Mouse (Mus musculus): ENCODE results near the gene Scap.
"Not testable (repeated sequence)": the region's sequence is repeated elsewhere in the genome, so short reads cannot be mapped to it uniquely, and the experiment has no call there.

Scap gene

GRCm38 (mm10) chr9:110390843-110391242, 57.8 kb downstream of the Scap start:
- no peak for DNase-seq

GRCm38 (mm10) chr9:110393295-110393694, 60.2 kb downstream of the Scap start:
- DNase-seq: no peak

DNA sequence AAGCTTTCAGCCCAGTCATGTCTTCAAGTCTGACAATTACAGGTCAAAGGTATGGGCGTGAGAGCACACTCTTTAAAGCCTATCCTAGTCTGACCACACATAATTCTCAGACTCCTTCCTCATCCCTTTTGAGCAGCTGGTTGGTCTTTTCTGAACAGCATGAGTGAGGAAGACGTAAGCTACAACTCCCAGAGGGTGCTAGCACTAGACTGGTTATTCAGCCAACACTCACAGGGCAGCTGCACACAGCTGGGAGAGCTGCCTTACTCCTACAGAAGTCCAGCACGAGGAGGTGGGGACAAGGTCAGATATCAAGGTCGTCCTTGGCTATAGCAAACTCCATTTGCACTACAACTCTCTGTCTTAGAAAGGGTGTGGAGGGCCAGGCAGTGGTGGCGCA, 67.6 kb downstream of the Scap start:
- DNase-seq: peak in 1 of 2 experiments; percentile 17

- no peak for DNase-seq
Measured at GRCm38 (mm10) chr9:110402731-110403130, 69.6 kb downstream of the Scap start.

GRCm38 (mm10) chr9:110403240-110403639, 70.2 kb downstream of the Scap start:
- not testable (repeated sequence) for DNase-seq

DNA sequence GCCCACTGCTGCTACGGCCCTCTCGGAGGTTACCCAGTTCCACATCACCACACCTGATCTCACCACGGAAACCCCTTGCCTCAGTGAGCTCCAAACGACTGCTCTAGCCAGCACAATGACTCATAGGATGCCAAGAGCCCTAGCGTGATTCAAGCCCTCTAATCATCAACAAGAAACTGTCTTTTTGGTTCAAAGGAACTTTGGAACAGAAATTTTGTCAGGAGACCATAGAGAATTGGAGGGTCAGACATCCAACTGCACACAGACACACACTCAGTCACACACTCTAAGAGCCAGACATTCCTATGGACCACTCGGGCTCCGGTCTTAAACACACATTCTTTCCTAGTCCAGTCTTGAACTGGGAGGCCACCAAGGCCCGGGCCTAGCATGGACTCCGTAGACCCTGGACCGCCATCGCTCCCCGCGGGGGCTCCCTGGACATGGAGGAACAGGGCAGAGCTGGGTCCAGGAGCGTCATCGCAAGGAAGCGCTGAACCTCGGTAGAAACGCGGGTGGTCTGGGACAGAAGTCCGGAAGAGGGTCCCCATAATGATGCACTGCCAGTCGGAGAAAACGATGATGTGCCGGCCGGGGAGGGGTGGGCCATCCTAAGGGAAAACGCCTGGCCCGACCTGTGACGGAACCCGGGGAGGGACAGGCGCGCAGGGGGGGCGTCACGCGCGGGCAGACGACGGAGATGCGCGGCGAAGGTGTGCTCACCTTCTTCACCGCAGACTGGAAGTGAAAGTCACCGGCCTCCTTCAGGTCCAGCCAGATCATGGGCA, 74.4 kb downstream of the Scap start:
- no peak for DNase-seq

DNA sequence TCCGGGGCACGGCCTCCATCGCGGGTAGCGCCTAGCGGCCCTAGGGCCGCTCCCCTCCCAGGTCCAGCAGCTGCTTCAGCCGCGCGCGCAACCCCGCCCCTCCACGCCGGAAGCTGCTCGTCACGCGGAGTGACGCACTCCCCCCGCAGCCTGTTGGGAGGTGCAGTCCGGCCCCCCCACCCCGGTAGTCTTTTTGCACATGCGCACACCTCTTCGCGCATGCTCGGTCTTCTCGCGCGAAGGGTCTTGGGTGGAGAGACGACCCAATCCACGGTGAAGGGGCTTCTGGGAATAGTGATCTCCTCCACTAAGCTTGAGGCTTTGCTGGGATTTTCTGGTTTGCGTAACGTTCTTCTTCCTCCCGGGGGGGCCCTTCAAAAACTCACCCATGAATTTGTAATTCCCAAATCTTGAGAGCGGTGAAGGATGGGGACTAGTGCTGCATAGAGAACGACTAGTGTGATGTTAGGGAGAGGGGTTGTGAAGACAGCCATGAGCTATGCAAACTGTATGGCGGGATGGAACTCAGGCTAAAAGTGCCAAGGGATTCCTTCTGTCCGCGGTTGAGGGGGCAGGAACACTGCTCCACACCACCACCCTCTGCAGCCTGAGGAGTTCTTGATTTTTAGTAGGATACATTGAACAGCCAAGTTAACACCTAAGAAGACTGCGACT, 75.1 kb downstream of the Scap start, which contains the start of gene Ptpn23:
Gene Ptpn23, minus strand, starts transcription at position 115 of the 675 bp plus-strand sequence.
- DNase-seq: peak; percentile 93 to 96

DNA sequence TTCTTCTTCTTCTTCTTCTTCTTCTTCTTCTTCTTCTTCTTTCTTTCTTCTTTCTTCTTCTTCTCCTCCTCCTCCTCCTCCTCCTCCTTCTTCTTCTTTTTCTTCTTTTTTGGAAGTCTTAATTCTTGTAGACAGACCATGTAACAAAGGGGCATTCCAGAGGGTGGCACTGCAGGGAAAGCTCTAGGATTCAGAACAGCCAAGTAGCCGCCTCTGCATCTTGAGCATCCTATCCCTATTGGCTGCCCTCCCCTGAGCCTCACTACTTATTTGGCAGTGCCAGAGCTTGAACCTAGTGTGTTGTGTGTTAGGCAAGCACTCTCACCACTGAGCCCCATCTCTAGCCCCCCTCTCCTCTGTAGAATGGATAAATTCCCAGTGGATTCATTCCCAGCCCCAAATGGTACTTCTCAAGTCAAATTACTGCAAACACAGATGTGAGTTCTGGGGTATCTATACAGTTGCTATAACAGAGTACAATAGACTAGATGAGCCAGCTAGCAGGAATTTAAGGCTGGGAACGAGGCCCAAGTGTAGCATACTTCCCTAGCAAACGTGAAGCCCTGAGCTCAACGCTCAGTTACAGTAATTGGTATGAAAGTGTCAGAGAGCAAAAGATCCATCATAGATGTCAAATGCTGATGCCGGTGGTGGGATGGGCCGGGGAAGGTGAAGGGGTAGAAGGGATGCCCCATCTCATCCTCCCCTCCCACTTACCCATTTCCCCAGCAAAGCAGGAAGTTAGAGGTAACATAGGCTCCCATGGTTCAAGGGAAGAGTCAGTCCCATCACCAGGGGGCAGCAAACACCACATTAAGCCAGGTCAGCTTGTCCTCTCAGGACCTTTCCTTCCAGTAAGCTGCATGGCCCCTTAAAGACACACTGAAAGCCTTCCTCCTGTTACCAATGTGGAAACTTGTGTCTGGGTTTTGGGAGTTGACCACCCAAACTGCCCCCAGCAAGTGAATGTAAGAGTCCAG, 78.1 kb downstream of the Scap start:
- peak; percentile 84 to 88 for DNase-seq

DNA sequence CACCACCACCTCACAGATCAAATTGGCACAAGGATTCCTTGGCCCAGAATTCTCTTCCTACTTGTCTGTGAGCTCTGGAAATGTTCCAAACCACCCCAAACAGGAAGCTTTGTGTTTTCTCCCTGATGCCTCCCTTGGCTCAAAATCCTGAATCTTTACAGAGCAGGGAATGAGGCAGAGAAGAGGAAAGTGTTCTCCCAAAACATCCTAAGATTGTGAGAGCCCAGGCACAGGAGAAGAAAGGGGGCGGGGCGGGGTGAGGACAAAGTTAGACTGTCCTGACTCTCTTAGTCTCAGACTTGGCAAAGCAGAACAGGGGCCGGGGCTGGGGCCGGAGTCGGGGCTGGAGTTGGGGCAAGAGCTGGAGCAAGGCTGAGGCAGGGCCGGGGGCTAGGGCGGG, 79.8 kb downstream of the Scap start:
- peak in 1 of 2 experiments; percentile 63 for DNase-seq

GRCm38 (mm10) chr9:110413785-110414184, 80.7 kb downstream of the Scap start:
- peak; percentile 81 to 87 for DNase-seq

GRCm38 (mm10) chr9:110419511-110420112, 86.5 kb downstream of the Scap start, which contains the start of gene Ngp:
TSS of gene Ngp (plus strand) at chr9:110419747.
- DNase-seq: no peak

DNA sequence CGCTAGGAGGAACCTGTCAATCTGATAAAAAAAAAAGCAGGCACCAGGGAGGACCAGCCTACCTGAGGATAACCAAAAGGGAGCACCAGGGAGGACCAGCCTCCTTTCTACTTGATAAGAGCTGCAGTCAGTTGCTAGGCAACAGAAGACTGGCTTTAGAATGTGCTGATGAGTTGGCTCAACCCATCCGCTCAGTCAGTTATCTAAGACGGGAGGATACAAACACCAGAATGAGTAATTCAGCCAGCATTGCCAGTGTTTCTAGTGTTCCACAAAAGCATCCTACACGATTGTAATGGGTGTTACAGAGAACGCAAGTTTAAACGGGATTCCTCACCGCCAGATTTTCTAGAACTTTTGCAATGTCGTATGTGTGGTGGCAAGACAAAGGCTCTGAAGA, 98.2 kb downstream of the Scap start:
- DNase-seq: no peak

GRCm38 (mm10) chr9:110433045-110433444, 100.0 kb downstream of the Scap start:
- no peak for DNase-seq

Measured in lung, adult 18-20 months (tissue).